Mouse (Mus musculus) hindbrain, postnatal 0 days (tissue): ENCODE measurements at regions not wholly inside any gene's neighbourhood (a gene's known extent, or its start where the extent isn't known, plus 50 kb on each side); places are given as distances from the start of the nearest gene placed in this dataset.

Source experiments
- ATAC-seq: fragments of 200-750 bp; cut with Nextera tagmentation; 2 replicates; pipeline ENCODE4 v1.8.0; 2017; ENCODE audit warnings: mild to moderate bottlenecking, moderate TSS enrichment, moderate library complexity
- DNase-seq: peaks from one replicate; pipeline ENCODE4 v3.0.0-alpha.2; 2015; ENCODE audit warnings: low spot score
- H3K27ac ChIP-seq: fragments of 300-500 bp; sonication (generic); 2 replicates; pipeline ENCODE4 v1.5.1; 2014; ENCODE audit warnings: mild to moderate bottlenecking
- H3K27me3 ChIP-seq: fragments of 300-500 bp; sonication (generic); 2 replicates; pipeline ENCODE4 v1.6.1; 2014; ENCODE audit warnings: low read length, mixed read lengths; ENCODE audit not compliant: insufficient read depth
- H3K36me3 ChIP-seq: fragments of 300-500 bp; sonication (generic); 2 replicates; pipeline ENCODE4 v1.6.1; 2014; ENCODE audit warnings: low read length, mixed read lengths; ENCODE audit not compliant: insufficient read depth
- H3K4me1 ChIP-seq: fragments of 300-500 bp; sonication (generic); 2 replicates; pipeline ENCODE4 v1.6.1; 2014; ENCODE audit warnings: antibody characterized with exemption, low read length, mixed read lengths; ENCODE audit not compliant: insufficient read depth
- H3K4me2 ChIP-seq: fragments of 300-500 bp; sonication (generic); 2 replicates; pipeline ENCODE4 v1.6.1; 2014; ENCODE audit warnings: low read depth, mild to moderate bottlenecking, low read length, moderate library complexity, mixed read lengths
- H3K4me3 ChIP-seq: fragments of 300-500 bp; sonication (generic); 2 replicates; pipeline ENCODE4 v1.5.1; 2014; ENCODE audit warnings: low read length
- H3K9ac ChIP-seq: fragments of 300-500 bp; sonication (generic); replicated peaks from 2 replicates; pipeline ENCODE4 v1.6.1; 2014; ENCODE audit warnings: mild to moderate bottlenecking, low read length, moderate library complexity, mixed read lengths
- H3K9me3 ChIP-seq: fragments of 300-500 bp; sonication (generic); 2 replicates; pipeline ENCODE4 v1.6.1; 2016; ENCODE audit warnings: low read length, mixed read lengths
- CTCF ChIP-seq: IDR thresholded peaks from 2 replicates; pipeline ENCODE4 v1.5.1; 2016; ENCODE audit warnings: antibody characterized with exemption, control low read depth, low read depth
- WGBS: fragments of 180-500 bp; shearing (Covaris S2); extraction: QIAGEN DNeasy Blood & Tissue Kit; methylation state at CpG from one replicate; pipeline ENCODE4 v1.1.7; 2014; 5-methylcytosine and 5-hydroxymethylcytosine counted together

DNA sequence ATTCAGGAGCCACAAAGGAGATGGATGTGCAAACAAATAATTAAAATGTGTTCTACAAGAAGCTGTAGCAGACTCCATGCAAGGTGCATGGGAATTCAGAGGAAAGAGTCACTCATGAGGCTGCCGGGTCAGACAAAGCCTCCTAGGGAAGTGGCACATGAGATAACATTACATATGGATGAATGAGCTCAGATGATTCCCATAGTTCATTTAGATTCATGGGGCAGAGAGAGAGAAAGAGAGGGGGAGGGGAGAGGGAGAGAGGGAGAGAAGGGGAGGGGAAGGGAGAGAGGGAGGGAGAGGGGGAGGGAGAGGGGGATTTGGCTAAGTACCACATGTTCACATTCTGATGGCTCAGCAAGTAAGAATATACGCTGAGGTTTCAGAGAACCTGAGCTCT lies 52.6 kb upstream of the Lipc start:
- Histone ChIP-seq H3K4me3 (no peak overlapping the region), H3K4me1 (no peaks in the 10 kb centered on the region; the same call in 1 of the 2 replicates), H3K9ac (no peak overlapping the region), H3K27ac (no peak overlapping the region), H3K9me3 (no peaks in the 10 kb centered on the region), H3K36me3 (no peaks in the 10 kb centered on the region), H3K27me3 (no peaks in the 10 kb centered on the region), H3K4me2 (no peak overlapping the region)
- TF ChIP-seq CTCF, result no peak
- ATAC-seq (no peak), DNase-seq (no peak)
- WGBS, result 62% methylated on average over 2 of the region's 2 CpGs
